Mouse (Mus musculus) G1E (cell line): Measurements from ENCODE around the gene Cgrrf1. TPM values are rescaled to one million over a fixed set of nuclear protein-coding genes. Genes with fewer than 3 reads are reported as not detected.

ENCODE experiments used
- ATAC-seq: 2 replicates; pipeline ENCODE4 v1.8.0; 2016; ENCODE audit warnings: mild to moderate bottlenecking; ENCODE audit not compliant: insufficient number of reproducible peaks, poor library complexity, low FRiP score, severe bottlenecking; ENCODE audit errors: extremely low read depth
- DNase-seq: peaks from one replicate; pipeline ENCODE4 v3.0.0; 2012; ENCODE audit warnings: low spot score
- H3K27me3 ChIP-seq: 2 replicates; pipeline ENCODE4 v1.6.1; 2012; ENCODE audit warnings: mild to moderate bottlenecking, low read length, inconsistent platforms; ENCODE audit not compliant: insufficient read depth
- H3K36me3 ChIP-seq: replicated peaks from 2 replicates; pipeline ENCODE3; 2012; ENCODE audit warnings: mild to moderate bottlenecking, inconsistent platforms
- H3K4me1 ChIP-seq: 2 replicates; pipeline ENCODE4 v1.6.1; 2012; ENCODE audit warnings: low read depth, low read length, inconsistent platforms, mixed read lengths; ENCODE audit not compliant: insufficient read depth
- H3K4me3 ChIP-seq: 2 replicates; pipeline ENCODE4 v1.5.1; 2012; ENCODE audit warnings: low read depth, mild to moderate bottlenecking, inconsistent platforms, low read length, moderate library complexity, mixed read lengths
- H3K9me3 ChIP-seq: replicated peaks from 2 replicates; pipeline ENCODE4 v1.6.1; 2012; ENCODE audit warnings: inconsistent platforms
- CTCF ChIP-seq: IDR thresholded peaks from 2 replicates; pipeline ENCODE4 v1.5.1; 2012; ENCODE audit warnings: low read depth, low read length, inconsistent platforms, mixed read lengths
- GATA1 ChIP-seq: IDR thresholded peaks from 2 replicates; pipeline ENCODE4 v1.6.1; 2012; ENCODE audit warnings: borderline replicate concordance, low read length, inconsistent platforms, mixed read lengths
- GATA2 ChIP-seq: IDR thresholded peaks from 2 replicates; pipeline ENCODE4 v1.6.1; 2012; ENCODE audit warnings: low read depth, low read length, inconsistent platforms, borderline replicate concordance
- POLR2AphosphoS5 ChIP-seq: IDR thresholded peaks from 2 replicates; pipeline ENCODE4 v1.6.1; 2012; ENCODE audit warnings: low read depth, low read length, inconsistent platforms; ENCODE audit not compliant: insufficient replicate concordance
- TAL1 ChIP-seq: conservative IDR thresholded peaks from 2 replicates; pipeline ENCODE4 v1.6.1; 2012; ENCODE audit warnings: low read depth, low read length, inconsistent platforms, mixed read lengths
- polyA plus RNA-seq: library from polyadenylated mRNA; stranded (reverse); fragments of >175 nt; gene quantifications from 2 replicates; pipeline ENCODE4 v1.2.3, GENCODE M21; 2012
- total RNA-seq, 2 experiments: library from RNA; stranded (forward) in 1 of 2; stranded (reverse) in 1 of 2; fragments of 200-1000 nt in 1 of 2; fragments of >200 nt in 1 of 2; fragmentation: Nextera tagmentation in 1 of 2; gene quantifications; 2 replicates each; pipeline ENCODE4 v1.2.3; 2014 to 2017

Gene Cgrrf1
- total RNA-seq (2014; fragmentation: Nextera tagmentation) (30.0 and 30.8 TPM in 2 replicates), total RNA-seq (2017) (36.0 and 46.4 TPM in 2 replicates), polyA plus RNA-seq (9.0 and 10.9 TPM in 2 replicates)

- DNase-seq = peak; percentile 96
- H3K4me1 ChIP-seq = peaks cover 28% of the 10 kb centered on the region
- TF ChIP-seq CTCF (no peak), POLR2AphosphoS5 (no peak), GATA1 (no peak), TAL1 (no peak), GATA2 (no peak)
- H3K27me3 ChIP-seq = no peaks in the 10 kb centered on the region
- peaks cover 18% of the 10 kb centered on the region for H3K36me3 ChIP-seq
- peak within 1 kb of the TSS; percentile 89 for H3K4me3 ChIP-seq
- peak; percentile 99 for ATAC-seq
- H3K9me3 ChIP-seq = no peaks in the 10 kb centered on the region
Measured at GRCm38 (mm10) chr14:46831837-46832333, at the start of gene Cgrrf1. Gene Cgrrf1 (plus strand): TSS chr14:46832125.

- DNase-seq = no peak
Measured at GRCm38 (mm10) chr14:46782187-46782828, 49.6 kb upstream of the Cgrrf1 start.

GRCm38 (mm10) chr14:46783327-46783926 is 48.5 kb upstream of the Cgrrf1 start:
- ATAC-seq = no peak
- no peak for DNase-seq

More at GRCm38 (mm10) chr14:46782187-46782828, 49.6 kb upstream of the Cgrrf1 start:
- peaks cover 82% of the 10 kb centered on the region for H3K36me3 ChIP-seq
- peaks cover 15% of the 10 kb centered on the region for H3K9me3 ChIP-seq
- peaks cover 19% of the 10 kb centered on the region for H3K4me1 ChIP-seq
- H3K4me3 ChIP-seq = no peak overlapping the region
- ATAC-seq = no peak
- no peaks in the 10 kb centered on the region for H3K27me3 ChIP-seq
- TF ChIP-seq GATA2 = no peak
- TF ChIP-seq TAL1 = no peak
- TF ChIP-seq CTCF = no peak

GRCm38 (mm10) chr14:46785247-46785646 is 46.7 kb upstream of the Cgrrf1 start:
- TF ChIP-seq CTCF = no peak
- TF ChIP-seq POLR2AphosphoS5 = no peak
- TF ChIP-seq GATA2 = no peak
- no peak for TF ChIP-seq TAL1
- TF ChIP-seq GATA1 = no peak
- no peak for DNase-seq
- Histone ChIP-seq H3K9me3 (peaks cover 6% of the 10 kb centered on the region), H3K4me3 (no peak overlapping the region), H3K4me1 (peaks cover 35% of the 10 kb centered on the region), H3K27me3 (no peaks in the 10 kb centered on the region), H3K36me3 (peaks cover 53% of the 10 kb centered on the region)
- no peak for ATAC-seq

More at GRCm38 (mm10) chr14:46783327-46783926, 48.5 kb upstream of the Cgrrf1 start:
- Histone ChIP-seq H3K4me1 (peaks cover 20% of the 10 kb centered on the region), H3K27me3 (no peaks in the 10 kb centered on the region), H3K9me3 (peaks cover 17% of the 10 kb centered on the region), H3K36me3 (peaks cover 71% of the 10 kb centered on the region), H3K4me3 (no peak overlapping the region)
- TF ChIP-seq GATA2 = no peak
- no peak for TF ChIP-seq GATA1
- TF ChIP-seq POLR2AphosphoS5 = no peak
- TF ChIP-seq CTCF = no peak
- TF ChIP-seq TAL1 = no peak

GRCm38 (mm10) chr14:46787454-46787786 is 44.5 kb upstream of the Cgrrf1 start:
- H3K9me3 ChIP-seq = peaks cover 2% of the 10 kb centered on the region; the same call in 1 of the 2 replicates
- no peak for ATAC-seq
- H3K4me3 ChIP-seq = peak overlapping the region; percentile 94
- H3K36me3 ChIP-seq = peaks cover 32% of the 10 kb centered on the region
- no peak for TF ChIP-seq CTCF
- no peak for TF ChIP-seq GATA1
- no peak for TF ChIP-seq GATA2
- no peak for TF ChIP-seq TAL1
- TF ChIP-seq POLR2AphosphoS5 = no peak
- no peak for DNase-seq
- H3K27me3 ChIP-seq = no peaks in the 10 kb centered on the region
- H3K4me1 ChIP-seq = peaks cover 40% of the 10 kb centered on the region

- DNase-seq (peak; percentile 95), ATAC-seq (peak; percentile 73)
- Histone ChIP-seq H3K27me3 (no peaks in the 10 kb centered on the region), H3K4me1 (peaks cover 40% of the 10 kb centered on the region), H3K9me3 (peaks cover 2% of the 10 kb centered on the region; the same call in 1 of the 2 replicates), H3K4me3 (peak within 1 kb of the TSS; percentile 94), H3K36me3 (peaks cover 27% of the 10 kb centered on the region)
- TF ChIP-seq GATA2 (no peak), CTCF (peak; percentile 23; the same call in 1 of the 2 replicates), TAL1 (no peak), POLR2AphosphoS5 (no peak), GATA1 (no peak)
Measured at GRCm38 (mm10) chr14:46787787-46788504, 44.0 kb upstream of the Cgrrf1 start, which contains the start of gene Cnih1. Gene Cnih1 (minus strand): TSS chr14:46788411.
